Mouse (Mus musculus) erythroblast, embryonic 14.5 days (primary cell): ENCODE results near the gene Fam111a.

Source experiments
- GATA1 ChIP-seq: IDR thresholded peaks from 2 replicates; pipeline ENCODE4 v1.6.1; 2012; ENCODE audit warnings: low read length, inconsistent platforms, mixed read lengths
- TAL1 ChIP-seq: IDR thresholded peaks from 3 replicates; pipeline ENCODE4 v1.6.1; 2012; ENCODE audit warnings: low read length, inconsistent platforms, mixed read lengths

DNA sequence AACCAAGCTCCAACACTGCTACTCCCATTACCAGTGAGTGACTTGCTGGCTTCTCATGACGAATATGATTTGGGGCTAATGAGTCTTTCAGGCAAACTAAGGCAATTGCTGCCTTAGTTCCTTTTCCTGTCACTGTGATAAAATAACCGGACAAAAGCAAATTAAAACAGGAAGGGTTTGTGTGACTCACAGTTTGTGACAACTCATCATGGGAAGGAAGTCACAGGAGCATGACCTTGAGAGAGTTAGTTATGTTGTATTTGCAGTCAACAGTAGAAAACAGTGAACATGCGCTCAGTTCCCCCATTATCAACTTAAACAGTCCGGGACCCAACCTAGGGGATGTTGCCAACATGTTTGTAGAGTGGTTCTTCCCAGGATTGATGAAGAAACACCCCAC, 39.8 kb downstream of the Fam111a start:
- TF ChIP-seq GATA1 (no peak), TAL1 (no peak)
